Mouse (Mus musculus) stomach, postnatal 0 days (tissue): ENCODE results near the gene Tbccd1. TPM values are rescaled to one million over a fixed set of nuclear protein-coding genes. Genes with fewer than 3 reads are reported as not detected.

Experiments
- ATAC-seq: fragments of 200-750 bp; cut with Nextera tagmentation; 2 replicates; pipeline ENCODE4 v1.8.0; 2017; ENCODE audit not compliant: low FRiP score, low TSS enrichment
- DNase-seq: peaks from one replicate; pipeline ENCODE4 v3.0.0-alpha.2; 2016; ENCODE audit warnings: low spot score
- H3K27ac ChIP-seq: fragments of 300-500 bp; sonication (generic); replicated peaks from 2 replicates; pipeline ENCODE4 v1.5.1; 2014; ENCODE audit warnings: mild to moderate bottlenecking, control low read depth
- H3K27me3 ChIP-seq: fragments of 300-500 bp; sonication (generic); 2 replicates; pipeline ENCODE4 v1.6.1; 2014; ENCODE audit warnings: low read length; ENCODE audit not compliant: control insufficient read depth, insufficient read depth
- H3K36me3 ChIP-seq: fragments of 300-500 bp; sonication (generic); 2 replicates; pipeline ENCODE4 v1.6.1; 2014; ENCODE audit warnings: low read length, mixed read lengths; ENCODE audit not compliant: control insufficient read depth, insufficient read depth
- H3K4me1 ChIP-seq: fragments of 300-500 bp; sonication (generic); replicated peaks from 2 replicates; pipeline ENCODE4 v1.6.1; 2014; ENCODE audit warnings: antibody characterized with exemption; ENCODE audit not compliant: control insufficient read depth, insufficient read depth
- H3K4me2 ChIP-seq: fragments of 300-500 bp; sonication (generic); replicated peaks from 2 replicates; pipeline ENCODE4 v1.6.1; 2014; ENCODE audit warnings: low read depth, mild to moderate bottlenecking, control low read depth, moderate library complexity
- H3K4me3 ChIP-seq: fragments of 300-500 bp; sonication (generic); 2 replicates; pipeline ENCODE4 v1.5.1; 2014; ENCODE audit warnings: low read depth, low read length, control low read depth
- H3K9ac ChIP-seq: fragments of 300-500 bp; sonication (generic); 2 replicates; pipeline ENCODE4 v1.6.1; 2014; ENCODE audit warnings: mild to moderate bottlenecking, low read length, control low read depth, mixed read lengths
- H3K9me3 ChIP-seq: fragments of 300-500 bp; sonication (generic); 2 replicates; pipeline ENCODE4 v1.6.1; 2016; ENCODE audit warnings: low read length; ENCODE audit not compliant: control insufficient read depth
- CTCF ChIP-seq: IDR thresholded peaks from 2 replicates; pipeline ENCODE4 v1.5.1; 2016; ENCODE audit warnings: antibody characterized with exemption, low read depth, mild to moderate bottlenecking, moderate library complexity
- EP300 ChIP-seq: optimal IDR thresholded peaks from 2 replicates; pipeline ENCODE3; 2016; ENCODE audit warnings: antibody characterized with exemption
- WGBS: fragments of 180-500 bp; shearing (Covaris S2); extraction: QIAGEN DNeasy Blood & Tissue Kit; methylation state at CpG from one replicate; pipeline ENCODE4 v1.1.7; 2014; 5-methylcytosine and 5-hydroxymethylcytosine counted together
- polyA plus RNA-seq: library from polyadenylated mRNA; unstranded; fragments of >200 nt; fragmentation: Nextera tagmentation; extraction: Ambion mirVana; gene quantifications from 2 replicates; pipeline ENCODE4 v1.2.1, GENCODE M21; 2015

Gene Tbccd1
- polyA plus RNA-seq, 1 experiment from 2014 or later, result 12.2 TPM

DNA sequence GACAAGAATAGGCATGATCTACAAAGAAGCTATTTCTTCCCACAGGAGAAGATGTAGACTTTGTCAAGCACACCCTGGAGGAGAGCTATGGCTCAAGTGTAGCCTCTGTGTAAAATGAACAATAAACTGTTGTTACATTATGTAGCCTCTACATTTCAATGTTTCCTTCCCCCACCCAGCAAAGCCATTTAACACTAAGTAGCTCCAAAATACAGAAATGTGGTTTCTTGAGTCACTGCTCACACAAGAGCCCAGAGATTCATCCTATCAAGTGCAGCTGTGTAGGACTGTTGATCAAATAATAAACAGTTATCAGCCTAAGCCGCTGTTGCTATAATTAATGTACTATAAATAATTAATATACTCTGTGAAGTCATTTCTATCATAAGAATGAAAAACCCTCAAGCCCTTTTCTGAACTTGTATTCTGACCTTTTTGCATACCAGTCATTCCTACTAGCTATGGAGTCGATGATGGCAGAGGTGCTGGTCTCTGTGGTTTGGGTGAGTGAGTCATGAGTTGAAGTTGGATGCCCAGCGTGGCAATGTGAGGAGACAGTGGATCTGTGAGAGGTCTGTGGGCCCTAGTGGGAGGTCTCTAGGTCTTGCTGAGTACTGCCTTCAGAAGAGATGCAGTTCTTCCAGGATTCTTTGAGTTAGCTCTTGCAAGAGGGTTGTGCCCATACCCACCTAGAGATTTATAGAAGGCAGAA is 18.2 kb downstream of the Tbccd1 start:
- no peaks in the 10 kb centered on the region; the same call in 1 of the 2 replicates for H3K4me1 ChIP-seq
- no peak overlapping the region for H3K4me3 ChIP-seq
- no peaks in the 10 kb centered on the region for H3K9me3 ChIP-seq
- TF ChIP-seq CTCF (no peak), EP300 (no peak)
- ATAC-seq (no peak), DNase-seq (no peak)
- H3K36me3 ChIP-seq, result peaks cover 4% of the 10 kb centered on the region
- no peak overlapping the region for H3K4me2 ChIP-seq
- H3K9ac ChIP-seq, result no peak overlapping the region
- 77% methylated on average over 3 of the region's 3 CpGs for WGBS
- H3K27ac ChIP-seq, result no peak overlapping the region
- H3K27me3 ChIP-seq, result no peaks in the 10 kb centered on the region

DNA sequence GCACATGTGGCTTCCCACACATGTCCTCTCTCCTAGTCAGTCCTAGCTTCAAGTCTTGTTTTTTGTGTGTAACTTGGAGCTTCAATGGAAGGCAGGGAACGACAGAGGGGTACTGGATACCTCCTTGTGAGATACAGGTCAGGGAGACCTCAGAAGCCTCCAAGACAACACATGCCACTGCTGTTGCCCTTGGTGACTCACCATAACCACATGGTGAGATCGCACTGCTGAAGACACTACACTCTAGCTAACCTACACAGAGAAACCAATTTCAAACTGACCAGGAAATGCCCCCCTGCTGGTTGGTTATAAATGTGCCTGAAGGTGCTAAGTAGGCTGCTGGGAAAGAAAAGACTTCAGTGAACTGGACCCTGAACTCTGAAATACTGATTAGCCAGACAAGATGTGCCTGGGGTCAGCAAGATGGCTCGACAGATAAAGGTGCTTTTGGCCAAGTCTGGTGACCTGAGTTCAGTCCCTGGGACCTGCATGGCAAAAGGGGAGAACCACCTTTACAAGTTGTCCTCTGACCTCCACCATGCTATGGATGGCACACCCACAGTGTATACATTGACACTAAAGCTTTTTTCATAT is 24.4 kb downstream of the Tbccd1 start:
- H3K27ac ChIP-seq, result no peak overlapping the region
- WGBS, result 90% methylated on average over 3 of the region's 3 CpGs
- DNase-seq, result no peak

DNA sequence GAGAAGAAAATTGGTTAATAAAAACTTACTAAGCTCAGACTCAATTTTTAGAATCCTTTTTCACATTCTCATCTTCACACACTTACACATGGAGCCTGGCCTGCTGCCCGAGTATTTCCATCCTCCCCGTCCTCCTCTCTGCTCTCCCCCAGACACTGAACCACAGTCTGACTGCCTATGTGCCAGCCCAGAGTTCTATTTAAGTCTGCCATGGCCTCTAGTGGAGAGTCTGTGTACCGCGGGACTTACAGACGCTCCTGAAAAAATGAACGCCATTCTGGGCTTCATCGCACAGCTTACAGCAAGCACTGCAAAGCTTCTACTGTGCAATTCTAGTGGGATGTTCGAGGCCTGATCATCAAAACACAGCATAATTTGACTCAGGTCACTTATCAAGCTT is 36.7 kb downstream of the Tbccd1 start:
- DNase-seq (peak; percentile 31), ATAC-seq (peak; percentile 57; the same call in 1 of the 2 replicates)
- no peaks in the 10 kb centered on the region for H3K27me3 ChIP-seq
- no peaks in the 10 kb centered on the region for H3K4me1 ChIP-seq
- 42% methylated on average over 8 of the region's 8 CpGs for WGBS
- no peak overlapping the region for H3K9ac ChIP-seq
- H3K9me3 ChIP-seq, result no peaks in the 10 kb centered on the region
- H3K36me3 ChIP-seq, result peaks cover 6% of the 10 kb centered on the region; the same call in 1 of the 2 replicates
- TF ChIP-seq EP300, result no peak
- TF ChIP-seq CTCF, result peak; percentile 64
- no peak overlapping the region for H3K4me2 ChIP-seq
- H3K4me3 ChIP-seq, result no peak overlapping the region
- no peak overlapping the region for H3K27ac ChIP-seq

More for the DNA sequence above, 24.4 kb downstream of the Tbccd1 start:
- no peak for ATAC-seq
- Histone ChIP-seq H3K4me2 (no peak overlapping the region), H3K4me3 (no peak overlapping the region), H3K27me3 (no peaks in the 10 kb centered on the region), H3K9me3 (no peaks in the 10 kb centered on the region), H3K9ac (no peak overlapping the region), H3K36me3 (peaks cover 3% of the 10 kb centered on the region; the same call in 1 of the 2 replicates), H3K4me1 (no peaks in the 10 kb centered on the region)
- no peak for TF ChIP-seq EP300

GRCm38 (mm10) chr16:22811477-22811876 is 46.0 kb downstream of the Tbccd1 start, which contains the start of gene Crygs:
Gene Crygs (minus strand): TSS chr16:22811577.
- H3K36me3 ChIP-seq, result no peaks in the 10 kb centered on the region
- H3K27ac ChIP-seq, result no peak within 1 kb of the TSS
- no peak within 1 kb of the TSS for H3K9ac ChIP-seq
- DNase-seq (no peak), ATAC-seq (no peak)
- 45% methylated on average over 2 of the region's 2 CpGs for WGBS
- no peaks in the 10 kb centered on the region for H3K4me1 ChIP-seq
- TF ChIP-seq EP300, result no peak
- no peak for TF ChIP-seq CTCF
- H3K4me3 ChIP-seq, result no peak within 1 kb of the TSS
- H3K9me3 ChIP-seq, result no peaks in the 10 kb centered on the region
- H3K4me2 ChIP-seq, result no peak within 1 kb of the TSS
- no peaks in the 10 kb centered on the region for H3K27me3 ChIP-seq

- WGBS, result 12% methylated on average over 17 of the region's 17 CpGs
- TF ChIP-seq CTCF (peak; percentile 83), EP300 (no peak)
- DNase-seq (peak; percentile 60), ATAC-seq (peak; percentile 61; the same call in 1 of the 2 replicates)
- H3K4me2 ChIP-seq, result peak overlapping the region; percentile 40
- 0 out of 2 replicates have a peak overlapping the region, but pooled peaks have one; percentile 8 for H3K4me3 ChIP-seq
- no peak overlapping the region for H3K9ac ChIP-seq
- H3K27me3 ChIP-seq, result no peaks in the 10 kb centered on the region
- H3K4me1 ChIP-seq, result no peaks in the 10 kb centered on the region
- no peaks in the 10 kb centered on the region for H3K9me3 ChIP-seq
- no peak overlapping the region for H3K27ac ChIP-seq
- H3K36me3 ChIP-seq, result no peaks in the 10 kb centered on the region
Observed at GRCm38 (mm10) chr16:22807468-22808070, 49.9 kb downstream of the Tbccd1 start.

GRCm38 (mm10) chr16:22802786-22803185 is 54.7 kb downstream of the Tbccd1 start:
- Histone ChIP-seq H3K4me3 (no peak overlapping the region), H3K27ac (no peak overlapping the region), H3K9me3 (no peaks in the 10 kb centered on the region), H3K27me3 (no peaks in the 10 kb centered on the region), H3K4me1 (no peaks in the 10 kb centered on the region), H3K36me3 (no peaks in the 10 kb centered on the region), H3K4me2 (no peak overlapping the region), H3K9ac (no peak overlapping the region)
- WGBS, result 85% methylated on average over 7 of the region's 7 CpGs
- DNase-seq, result no peak
- TF ChIP-seq CTCF (no peak), EP300 (no peak)
- no peak for ATAC-seq
